Mouse (Mus musculus): Measurements from ENCODE around the gene 3110082J24Rik. TPM values are rescaled to one million over a fixed set of nuclear protein-coding genes. Genes with fewer than 3 reads are reported as not detected.

3110082J24Rik gene
- polyA plus RNA-seq, 1 experiment from 2014 or later: 4.0 TPM

- under 1% methylated on average over 98 of the region's 103 CpGs for WGBS
- Histone ChIP-seq H3K4me2 (replicated peaks) (peak overlapping the region; percentile 82), H3K9ac (peak overlapping the region; percentile 55), H3K27ac (no peak overlapping the region), H3K4me3 (peak overlapping the region; percentile 44), H3K9me3 (no peaks in the 10 kb centered on the region), H3K4me1 (peaks cover 46% of the 10 kb centered on the region), H3K27me3 (replicated peaks) (peaks cover 34% of the 10 kb centered on the region), H3K36me3 (peaks cover 68% of the 10 kb centered on the region)
- ATAC-seq (ENCODE audit: low FRiP score, low read depth): peak; percentile 78
Observed at GRCm38 (mm10) chr5:30113881-30114760, 8.2 kb upstream of the 3110082J24Rik start.

DNA sequence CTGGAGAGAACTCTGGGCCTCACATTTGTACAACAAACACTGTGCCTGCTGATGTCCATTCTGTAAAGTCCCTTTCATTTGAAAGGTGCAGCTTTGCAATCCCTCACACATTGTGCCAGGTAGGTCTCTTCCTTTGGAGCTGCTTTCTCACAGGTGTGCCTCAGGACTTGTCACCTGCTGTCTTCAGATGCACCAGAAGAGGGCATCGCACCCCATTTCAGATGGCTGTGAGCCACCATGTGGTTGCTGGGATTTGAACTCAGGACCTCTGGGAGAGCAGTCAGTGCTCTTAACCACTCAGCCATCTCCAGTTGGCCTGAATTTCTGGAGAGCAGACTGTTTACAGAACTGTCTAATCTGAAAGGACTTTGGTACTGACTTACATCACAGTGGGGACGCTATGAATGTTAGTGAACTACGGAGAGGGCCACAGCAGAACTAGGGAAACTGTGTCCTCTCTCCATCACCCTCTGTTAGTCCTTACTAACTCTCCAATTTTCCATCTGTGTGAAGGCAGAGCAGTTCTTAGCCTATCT, 6.7 kb upstream of the 3110082J24Rik start:
- ATAC-seq (ENCODE audit: low FRiP score, low read depth): no peak
- peaks cover 61% of the 10 kb centered on the region for H3K4me1 ChIP-seq
- no peaks in the 10 kb centered on the region for H3K9me3 ChIP-seq
- no peak overlapping the region for H3K4me2 ChIP-seq (replicated peaks)
- no peak overlapping the region for H3K4me3 ChIP-seq
- peaks cover 34% of the 10 kb centered on the region for H3K27me3 ChIP-seq (replicated peaks)
- H3K9ac ChIP-seq: no peak overlapping the region
- H3K36me3 ChIP-seq: peaks cover 53% of the 10 kb centered on the region
- WGBS: 80% methylated on average over 3 of the region's 3 CpGs
- no peak overlapping the region for H3K27ac ChIP-seq

DNA sequence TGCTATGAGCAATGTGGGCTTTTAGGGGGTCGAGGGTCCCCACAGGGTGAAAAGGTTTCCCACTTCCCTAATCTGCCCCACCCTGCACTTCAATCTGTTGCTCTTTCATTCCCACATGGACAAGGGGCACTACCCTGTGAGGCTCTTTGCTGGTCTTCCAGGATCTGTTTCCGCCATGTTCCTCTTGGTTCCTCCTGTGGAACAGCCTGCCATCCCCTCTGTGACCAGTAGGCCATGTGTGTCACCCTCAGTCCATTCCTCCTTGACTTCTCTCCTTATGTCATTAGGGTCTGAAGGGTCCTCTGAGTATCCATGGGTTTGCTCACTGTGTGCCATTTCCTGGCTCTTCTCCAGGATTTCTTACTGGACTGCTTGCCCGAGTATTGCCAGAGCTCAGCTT, 5.9 kb upstream of the 3110082J24Rik start:
- H3K4me3 ChIP-seq: no peak overlapping the region
- no peak for ATAC-seq (ENCODE audit: low FRiP score, low read depth)
- peaks cover 69% of the 10 kb centered on the region for H3K4me1 ChIP-seq
- peak overlapping the region; percentile 51 for H3K4me2 ChIP-seq (replicated peaks)
- H3K27me3 ChIP-seq (replicated peaks): peaks cover 34% of the 10 kb centered on the region
- peaks cover 45% of the 10 kb centered on the region for H3K36me3 ChIP-seq
- H3K27ac ChIP-seq: no peak overlapping the region
- H3K9ac ChIP-seq: 0 out of 2 replicates have a peak overlapping the region, but pooled peaks have one; percentile 39
- H3K9me3 ChIP-seq: no peaks in the 10 kb centered on the region
- 65% methylated on average over 3 of the region's 3 CpGs for WGBS

DNA sequence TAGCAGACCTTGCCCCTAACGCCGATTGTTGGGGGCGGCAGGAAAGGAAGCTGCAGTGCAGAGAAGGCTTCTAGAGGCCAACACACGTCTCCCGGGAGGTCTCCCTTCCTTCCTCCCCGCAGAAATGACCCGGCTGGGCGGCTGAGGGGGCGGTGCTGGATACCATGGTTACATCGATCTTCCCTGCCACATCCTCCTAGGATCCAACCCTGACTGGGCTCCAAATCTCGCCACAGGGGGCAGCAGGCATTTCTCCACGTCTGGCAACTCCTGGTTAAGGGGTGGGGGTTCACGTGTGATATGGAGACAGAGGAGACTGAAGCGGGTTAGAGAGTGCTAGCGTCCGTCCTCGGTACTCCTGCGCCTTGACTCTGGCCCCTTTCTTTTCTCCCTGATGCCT, 5.2 kb upstream of the 3110082J24Rik start:
- Histone ChIP-seq H3K9me3 (no peaks in the 10 kb centered on the region), H3K27ac (peak overlapping the region; percentile 5; the same call in 1 of the 2 replicates), H3K4me3 (0 out of 2 replicates have a peak overlapping the region, but pooled peaks have one; percentile 5), H3K27me3 (replicated peaks) (peaks cover 34% of the 10 kb centered on the region), H3K9ac (peak overlapping the region; percentile 39), H3K4me1 (peaks cover 76% of the 10 kb centered on the region), H3K36me3 (peaks cover 38% of the 10 kb centered on the region), H3K4me2 (replicated peaks) (peak overlapping the region; percentile 51)
- ATAC-seq (ENCODE audit: low FRiP score, low read depth): peak; percentile 7; the same call in 1 of the 2 replicates
- WGBS: under 1% methylated on average over 18 of the region's 18 CpGs

DNA sequence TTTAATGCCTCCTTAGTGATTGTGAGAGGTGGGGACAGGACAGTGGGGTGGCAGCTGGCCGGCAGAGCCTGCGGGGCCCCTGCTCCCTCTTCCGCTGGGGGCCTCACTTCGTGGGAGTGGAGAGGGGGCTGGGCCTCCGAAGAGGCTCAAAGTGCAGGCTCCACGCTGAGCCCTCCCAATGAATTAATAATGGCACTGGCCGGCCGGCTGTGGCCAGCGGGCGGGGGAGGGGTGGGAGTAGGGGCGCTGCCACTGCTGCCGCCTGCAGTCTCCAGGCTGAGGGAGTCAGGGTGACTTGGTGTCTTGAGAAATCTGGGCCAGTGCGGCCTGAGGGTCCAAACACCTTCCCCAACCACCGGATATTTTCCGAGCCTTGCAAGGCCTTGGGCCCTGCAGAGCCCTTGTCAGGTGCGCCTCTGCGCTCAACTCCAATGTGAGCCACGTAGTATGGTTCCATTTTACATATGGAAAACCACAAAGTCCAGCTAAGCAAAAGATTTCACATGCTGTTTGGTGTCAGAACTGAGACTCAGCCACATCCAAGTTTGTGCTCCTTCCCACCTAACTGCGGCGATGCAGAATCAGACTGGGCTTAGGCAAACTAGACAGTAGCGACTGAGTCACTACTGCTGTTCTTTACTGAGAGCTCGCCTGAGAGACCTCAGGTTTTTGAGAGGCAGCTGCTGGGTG, 4.6 kb upstream of the 3110082J24Rik start:
- ATAC-seq (ENCODE audit: low FRiP score, low read depth): no peak
- Histone ChIP-seq H3K4me1 (peaks cover 82% of the 10 kb centered on the region), H3K9ac (peak overlapping the region; percentile 38; the same call in 1 of the 2 replicates), H3K36me3 (peaks cover 32% of the 10 kb centered on the region), H3K27ac (peak overlapping the region; percentile 5; the same call in 1 of the 2 replicates), H3K27me3 (replicated peaks) (peaks cover 34% of the 10 kb centered on the region), H3K4me3 (0 out of 2 replicates have a peak overlapping the region, but pooled peaks have one; percentile 5), H3K9me3 (no peaks in the 10 kb centered on the region), H3K4me2 (replicated peaks) (peak overlapping the region; percentile 51)
- 4% methylated on average over 22 of the region's 22 CpGs for WGBS

DNA sequence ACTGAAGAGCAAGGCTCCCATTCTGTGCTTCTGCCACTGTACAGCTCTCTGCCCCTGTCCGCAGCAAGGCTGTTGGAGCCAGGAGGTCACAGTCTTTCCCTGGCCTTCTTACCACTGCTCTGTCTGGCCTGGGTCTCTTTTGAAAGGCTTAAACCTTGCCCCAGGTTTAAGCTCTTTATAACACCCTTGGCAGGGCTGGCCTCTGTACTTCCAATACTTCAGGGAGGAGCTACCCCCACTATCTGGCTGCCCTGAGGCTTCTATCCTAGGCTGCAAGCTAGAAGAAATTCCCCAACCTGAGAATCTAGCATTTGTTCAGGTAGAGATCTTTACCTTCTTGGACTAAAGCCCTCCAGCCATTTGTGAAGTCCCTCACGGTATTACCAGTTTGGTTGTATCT, 4.0 kb upstream of the 3110082J24Rik start:
- no peak overlapping the region for H3K9ac ChIP-seq
- H3K4me2 ChIP-seq (replicated peaks): peak overlapping the region; percentile 51; the same call in 1 of the 2 replicates
- H3K36me3 ChIP-seq: peaks cover 29% of the 10 kb centered on the region
- no peak overlapping the region for H3K4me3 ChIP-seq
- 33% methylated on average over 2 of the region's 2 CpGs for WGBS
- H3K4me1 ChIP-seq: peaks cover 82% of the 10 kb centered on the region
- ATAC-seq (ENCODE audit: low FRiP score, low read depth): no peak
- H3K9me3 ChIP-seq: no peaks in the 10 kb centered on the region
- H3K27me3 ChIP-seq (replicated peaks): peaks cover 34% of the 10 kb centered on the region
- no peak overlapping the region for H3K27ac ChIP-seq

DNA sequence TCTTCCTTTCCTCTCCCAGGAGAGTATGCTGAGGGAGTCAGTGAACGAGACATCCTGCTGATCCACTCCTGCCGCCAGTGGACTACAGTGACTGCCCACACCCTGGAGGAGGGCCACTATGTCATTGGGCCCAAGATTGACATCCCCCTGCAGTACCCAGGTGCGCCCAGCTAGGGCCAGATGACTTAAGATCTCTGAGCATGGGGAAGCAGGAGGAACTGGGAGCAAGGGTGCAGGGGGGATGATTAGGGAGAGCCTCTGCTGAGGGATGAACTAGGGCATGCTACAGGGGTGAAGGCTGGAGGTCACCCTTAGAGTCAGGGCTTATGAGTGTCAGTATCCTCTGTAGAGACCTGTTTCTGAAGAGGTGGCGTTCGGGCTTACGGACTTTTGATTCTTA, 2.3 kb upstream of the 3110082J24Rik start:
- ATAC-seq (ENCODE audit: low FRiP score, low read depth): no peak
- Histone ChIP-seq H3K4me2 (replicated peaks) (peak overlapping the region; percentile 92), H3K9me3 (no peaks in the 10 kb centered on the region), H3K9ac (peak overlapping the region; percentile 38; the same call in 1 of the 2 replicates), H3K36me3 (peaks cover 13% of the 10 kb centered on the region; the same call in 1 of the 2 replicates), H3K4me3 (no peak overlapping the region), H3K27me3 (replicated peaks) (peaks cover 21% of the 10 kb centered on the region), H3K4me1 (peaks cover 70% of the 10 kb centered on the region), H3K27ac (0 out of 2 replicates have a peak overlapping the region, but pooled peaks have one; percentile 26)
- 65% methylated on average over 6 of the region's 6 CpGs for WGBS

DNA sequence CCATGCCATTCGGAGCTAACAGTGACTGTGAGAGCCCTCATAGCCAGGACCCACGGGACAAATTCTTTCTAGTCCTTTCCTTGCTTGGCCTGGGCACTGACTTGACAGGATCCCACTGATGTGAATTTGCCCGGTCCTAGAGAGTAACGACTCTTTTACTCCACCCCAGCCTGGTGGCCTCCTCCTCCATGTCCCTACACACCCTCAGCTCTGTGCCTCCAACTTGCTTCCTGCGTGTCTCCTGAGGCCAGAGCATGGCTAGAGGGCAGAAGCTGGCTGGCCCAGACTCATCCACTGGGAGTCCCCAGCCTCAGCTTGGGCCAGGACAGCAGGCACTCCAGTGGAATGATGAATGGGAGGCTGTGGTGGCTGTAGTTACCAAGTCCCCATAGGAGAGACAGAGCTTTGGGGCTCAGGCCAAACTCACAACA, 1.7 kb upstream of the 3110082J24Rik start:
- Histone ChIP-seq H3K4me2 (replicated peaks) (peak overlapping the region; percentile 92), H3K9me3 (no peaks in the 10 kb centered on the region), H3K9ac (peak overlapping the region; percentile 38), H3K27me3 (replicated peaks) (peaks cover 15% of the 10 kb centered on the region), H3K27ac (peak overlapping the region; percentile 70), H3K4me1 (peaks cover 70% of the 10 kb centered on the region), H3K4me3 (peak overlapping the region; percentile 72), H3K36me3 (peaks cover 10% of the 10 kb centered on the region; the same call in 1 of the 2 replicates)
- ATAC-seq (ENCODE audit: low FRiP score, low read depth): peak; percentile 19
- WGBS: 4% methylated on average over 5 of the region's 5 CpGs

GRCm38 (mm10) chr5:30107186-30107585, 1.3 kb upstream of the 3110082J24Rik start:
- Histone ChIP-seq H3K27ac (peak overlapping the region; percentile 70), H3K9me3 (no peaks in the 10 kb centered on the region), H3K9ac (peak overlapping the region; percentile 38; the same call in 1 of the 2 replicates), H3K4me2 (replicated peaks) (peak overlapping the region; percentile 92), H3K27me3 (replicated peaks) (peaks cover 11% of the 10 kb centered on the region), H3K4me1 (peaks cover 70% of the 10 kb centered on the region), H3K4me3 (peak overlapping the region; percentile 72), H3K36me3 (peaks cover 6% of the 10 kb centered on the region; the same call in 1 of the 2 replicates)
- peak; percentile 68 for ATAC-seq (ENCODE audit: low FRiP score, low read depth)
- under 1% methylated on average over 7 of the region's 7 CpGs for WGBS

DNA sequence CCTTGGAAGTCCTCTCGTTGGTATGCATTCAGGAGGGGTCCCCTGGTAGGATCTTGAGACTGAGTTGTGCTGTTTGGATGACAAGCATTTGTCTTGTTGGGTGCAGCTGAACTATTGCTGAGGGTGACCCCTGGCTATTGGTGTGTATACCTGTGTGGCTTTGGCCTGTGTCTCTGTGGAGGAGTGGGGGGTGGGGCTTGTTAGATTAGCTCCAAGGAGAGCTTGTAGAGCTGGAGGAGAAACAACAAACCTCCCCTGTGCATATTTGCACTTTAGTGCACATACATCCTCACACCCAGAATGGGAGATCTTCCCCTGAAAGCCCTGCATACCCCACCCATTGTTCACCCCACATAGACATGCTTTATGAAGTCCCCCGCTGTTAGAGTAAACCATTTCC, 870 bp upstream of the 3110082J24Rik start:
- peaks cover 7% of the 10 kb centered on the region; the same call in 1 of the 2 replicates for H3K27me3 ChIP-seq (replicated peaks)
- H3K4me3 ChIP-seq: peak overlapping the region; percentile 72
- H3K4me2 ChIP-seq (replicated peaks): peak overlapping the region; percentile 92
- whole genome bisulfite sequencing: 6% methylated on average over 2 of the region's 2 CpGs
- H3K36me3 ChIP-seq: peaks cover 6% of the 10 kb centered on the region; the same call in 1 of the 2 replicates
- ATAC-seq (ENCODE audit: low FRiP score, low read depth): 0 out of 2 replicates have a peak, but pooled peaks have one; percentile 0
- peak overlapping the region; percentile 70 for H3K27ac ChIP-seq
- H3K9me3 ChIP-seq: no peaks in the 10 kb centered on the region
- peak overlapping the region; percentile 83 for H3K9ac ChIP-seq
- peaks cover 67% of the 10 kb centered on the region for H3K4me1 ChIP-seq

- H3K4me3 ChIP-seq: peak within 1 kb of the TSS; percentile 72
- peak; percentile 31 for ATAC-seq (ENCODE audit: low FRiP score, low read depth)
- WGBS: under 1% methylated on average over 64 of the region's 65 CpGs
- peaks cover 50% of the 10 kb centered on the region for H3K4me1 ChIP-seq
- peaks cover 3% of the 10 kb centered on the region; the same call in 1 of the 2 replicates for H3K27me3 ChIP-seq (replicated peaks)
- H3K27ac ChIP-seq: peak within 1 kb of the TSS; percentile 70
- peaks cover 6% of the 10 kb centered on the region; the same call in 1 of the 2 replicates for H3K36me3 ChIP-seq
- H3K9ac ChIP-seq: peak within 1 kb of the TSS; percentile 83
- H3K4me2 ChIP-seq (replicated peaks): peak within 1 kb of the TSS; percentile 92
- no peaks in the 10 kb centered on the region for H3K9me3 ChIP-seq
Observed at GRCm38 (mm10) chr5:30104841-30105667, 832 bp downstream of the 3110082J24Rik start, which contains the start of gene Garem2. Gene Garem2, plus strand, starts transcription at chr5:30105161.
